Mouse (Mus musculus): Measurements from ENCODE around the gene Aplp2. TPM values are rescaled to one million over a fixed set of nuclear protein-coding genes. Genes with fewer than 3 reads are reported as not detected.

Gene Aplp2
- polyA plus RNA-seq, 1 experiment from 2014 or later, result 182 TPM

Other genes with a start within 250 kb of the Aplp2 start
- gene Zbtb44, start 181.2 kb downstream of the Aplp2 start, polyA plus RNA-seq (2015; fragmentation: Nextera tagmentation; extraction: Ambion mirVana), result 7.2 and 7.7 TPM in 2 replicates
- gene St14, start 80.0 kb downstream of the Aplp2 start, polyA plus RNA-seq (2015; fragmentation: Nextera tagmentation; extraction: Ambion mirVana), result 0.46 and 0.55 TPM in 2 replicates
- 2.3 and 3.0 TPM in 2 replicates for gene Prdm10, start 68.7 kb upstream of the Aplp2 start, polyA plus RNA-seq (2015; fragmentation: Nextera tagmentation; extraction: Ambion mirVana)
- gene Nfrkb, start 174.4 kb upstream of the Aplp2 start, polyA plus RNA-seq (2015; fragmentation: Nextera tagmentation; extraction: Ambion mirVana), result 5.7 and 6.1 TPM in 2 replicates

Data from liver, embryonic 15.5 days (tissue).